Mouse (Mus musculus): ENCODE data around the gene Ptprd.
A peak's percentile ranks its signal among the peaks of the same experiment; 100 is the strongest.

Gene Ptprd

DNA sequence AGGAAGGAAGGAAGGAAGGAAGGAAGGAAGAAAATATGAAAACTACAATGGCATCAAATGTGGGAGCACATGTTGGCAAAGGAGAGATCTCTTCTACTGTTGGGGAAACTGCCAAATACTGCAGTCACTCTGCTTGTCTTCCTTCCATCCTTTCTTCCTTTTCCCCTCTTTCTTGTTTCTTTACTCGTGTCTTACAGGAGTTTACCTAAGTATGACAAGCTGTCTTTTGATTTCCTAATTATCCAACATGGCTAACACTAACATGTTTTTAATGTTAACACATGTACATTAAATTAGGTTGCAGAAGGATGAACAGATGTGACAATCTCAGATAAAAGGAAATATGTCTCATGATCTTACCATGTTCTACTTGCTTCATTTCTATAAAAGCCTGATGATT, 625.5 kb downstream of the Ptprd start:
- DNase-seq (ENCODE audit: low read depth, low spot score): no peak

DNA sequence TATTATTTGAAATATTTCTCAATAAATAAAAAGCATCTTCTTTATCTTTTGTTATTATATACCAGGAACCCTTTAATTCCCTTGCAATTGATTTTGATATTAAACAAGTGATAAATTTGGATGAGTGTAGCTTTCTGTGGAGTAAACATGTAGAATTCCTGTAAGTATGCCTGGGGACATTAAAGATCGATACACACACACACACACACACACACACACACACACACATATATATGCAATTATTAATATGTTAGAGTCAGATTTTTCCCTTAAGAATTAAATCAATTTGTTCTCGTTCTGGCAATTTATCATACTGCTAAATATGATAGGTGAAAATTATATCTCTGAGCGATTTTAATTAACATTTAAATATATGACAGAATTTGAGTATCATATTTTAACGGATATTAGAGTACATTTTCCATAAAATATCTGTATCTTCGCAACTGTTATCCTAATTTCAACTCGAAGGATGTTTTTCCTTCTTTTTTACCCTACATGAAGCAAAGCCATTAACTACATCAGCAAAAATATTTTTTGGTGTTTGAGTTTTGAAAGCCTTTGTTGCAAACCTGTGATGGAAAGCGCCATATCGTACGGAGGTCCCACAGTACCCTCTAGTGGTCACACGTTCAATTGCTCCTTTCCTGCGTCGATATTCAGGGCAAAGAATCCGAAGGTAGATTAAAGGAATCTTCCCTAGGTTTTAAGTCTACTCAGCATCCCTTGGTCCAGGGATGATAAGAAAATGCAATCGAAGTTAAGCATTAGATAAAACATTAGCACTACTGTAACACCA, 653.2 kb downstream of the Ptprd start:
- DNase-seq (ENCODE audit: low read depth, low spot score): peak; percentile 64

DNA sequence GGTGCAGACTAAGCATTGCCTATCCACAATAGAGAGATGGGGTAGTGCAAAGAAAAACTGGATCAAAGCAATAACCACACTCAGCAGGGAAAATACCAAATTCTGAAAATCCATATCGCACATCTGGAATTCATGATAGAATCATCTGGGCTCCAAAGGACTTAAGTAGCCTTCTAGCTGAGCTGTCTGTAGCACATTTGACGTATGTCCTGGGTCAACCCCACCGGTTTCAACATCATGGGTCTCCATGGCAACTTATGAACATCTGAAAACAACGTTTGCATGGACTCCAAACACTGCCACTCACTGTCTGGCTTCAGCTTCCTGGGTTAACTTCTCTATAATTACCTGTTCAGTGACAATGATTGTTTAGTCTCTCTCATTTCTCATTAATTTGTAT, 655.9 kb downstream of the Ptprd start:
- no peak for DNase-seq (ENCODE audit: low read depth, low spot score)

DNA sequence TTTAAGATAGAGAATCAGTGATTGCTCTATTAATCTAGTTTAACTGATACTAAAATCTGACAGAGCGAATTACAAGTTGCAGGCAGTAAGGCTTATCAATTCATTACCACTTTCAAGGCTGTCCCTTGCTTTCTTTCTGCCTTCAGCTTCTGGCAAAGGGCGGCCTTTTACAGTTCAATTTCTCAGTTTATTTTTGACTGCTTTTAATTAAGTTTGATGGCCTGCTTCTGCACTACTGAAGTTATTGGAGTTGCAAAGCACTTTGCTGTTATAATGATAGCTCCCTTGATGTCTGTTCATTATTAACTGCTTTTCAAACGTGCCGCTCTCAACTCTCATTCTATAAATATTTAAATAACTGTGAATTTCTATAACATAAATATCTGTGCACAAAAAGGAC, 673.9 kb downstream of the Ptprd start:
- no peak for DNase-seq (ENCODE audit: low read depth, low spot score)

DNA sequence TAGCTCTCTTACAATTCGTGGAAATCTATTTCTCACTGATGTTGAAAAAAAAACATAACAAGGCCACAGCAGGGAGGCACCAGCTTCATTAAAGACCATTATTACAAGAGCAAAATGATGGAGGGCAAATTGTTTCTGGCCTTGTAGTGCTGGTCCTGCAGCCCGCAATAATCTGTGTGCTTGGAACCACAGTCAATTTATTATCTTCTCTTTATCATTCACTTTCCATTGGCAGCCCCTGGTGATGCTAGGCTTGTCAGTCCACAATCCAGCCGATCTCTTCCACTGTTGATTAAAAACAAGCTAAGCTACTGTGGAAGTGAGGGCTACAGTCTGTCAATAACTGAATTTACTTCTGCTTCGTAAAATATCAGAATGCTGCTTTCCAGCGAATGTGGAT, 674.4 kb downstream of the Ptprd start:
- DNase-seq (ENCODE audit: low read depth, low spot score): no peak

DNA sequence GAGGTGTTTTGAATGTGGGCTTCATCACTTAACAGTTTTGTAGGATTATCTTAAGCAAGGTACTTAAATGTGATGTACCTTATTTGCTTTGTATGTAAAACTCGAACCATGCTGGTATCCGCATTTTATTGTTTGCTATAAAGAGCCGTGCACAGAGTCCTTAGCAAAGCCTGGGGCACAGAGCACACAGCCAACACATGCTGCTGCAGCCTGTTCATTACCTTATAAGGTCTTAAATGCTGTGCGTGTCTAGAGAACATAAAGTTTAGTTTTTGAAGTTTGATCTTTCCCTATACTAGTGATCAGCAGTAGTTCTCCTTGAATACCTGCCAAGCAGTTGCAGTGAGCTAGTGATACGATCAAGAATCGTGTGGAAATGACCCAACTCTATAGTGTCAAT, 676.2 kb downstream of the Ptprd start:
- DNase-seq (ENCODE audit: low read depth, low spot score): no peak

DNA sequence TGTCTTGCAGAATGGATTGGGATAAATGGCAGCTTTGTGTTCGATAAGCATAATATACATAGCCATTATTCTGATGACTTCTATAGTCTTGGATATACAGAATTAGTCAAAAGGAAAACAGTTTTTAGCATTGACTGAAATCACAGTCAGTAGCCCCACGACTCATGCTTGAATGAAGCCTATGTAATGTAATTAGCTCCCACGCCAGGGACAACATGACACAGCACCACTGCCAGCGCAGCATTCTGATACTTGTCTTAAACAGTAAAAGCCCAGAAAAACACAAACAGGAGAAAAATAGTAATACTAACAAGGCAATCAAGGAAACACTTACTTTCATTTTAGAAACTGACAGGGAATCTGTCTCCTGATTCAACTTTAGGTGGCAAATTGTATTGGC, 677.2 kb downstream of the Ptprd start:
- no peak for DNase-seq (ENCODE audit: low read depth, low spot score)

DNA sequence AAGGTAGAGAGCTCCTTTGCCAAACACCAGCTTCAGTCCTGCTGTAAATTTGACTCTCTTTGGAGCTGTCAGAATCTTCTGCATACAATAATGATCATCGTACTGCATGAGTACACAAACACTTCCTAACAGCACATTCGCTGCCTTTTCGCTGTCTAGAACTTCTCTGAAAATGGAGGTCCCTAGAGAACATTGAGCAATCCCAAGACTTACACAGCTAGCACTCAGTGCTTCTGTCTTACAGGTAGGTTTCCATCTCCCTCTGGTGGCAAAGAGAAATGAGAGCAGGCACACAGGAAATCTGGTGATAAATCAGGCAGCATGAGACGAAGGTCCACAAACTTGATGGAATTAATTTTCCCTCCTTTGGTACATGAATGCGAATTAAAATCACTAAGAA, 692.6 kb downstream of the Ptprd start:
- DNase-seq (ENCODE audit: low read depth, low spot score): peak; percentile 61

DNA sequence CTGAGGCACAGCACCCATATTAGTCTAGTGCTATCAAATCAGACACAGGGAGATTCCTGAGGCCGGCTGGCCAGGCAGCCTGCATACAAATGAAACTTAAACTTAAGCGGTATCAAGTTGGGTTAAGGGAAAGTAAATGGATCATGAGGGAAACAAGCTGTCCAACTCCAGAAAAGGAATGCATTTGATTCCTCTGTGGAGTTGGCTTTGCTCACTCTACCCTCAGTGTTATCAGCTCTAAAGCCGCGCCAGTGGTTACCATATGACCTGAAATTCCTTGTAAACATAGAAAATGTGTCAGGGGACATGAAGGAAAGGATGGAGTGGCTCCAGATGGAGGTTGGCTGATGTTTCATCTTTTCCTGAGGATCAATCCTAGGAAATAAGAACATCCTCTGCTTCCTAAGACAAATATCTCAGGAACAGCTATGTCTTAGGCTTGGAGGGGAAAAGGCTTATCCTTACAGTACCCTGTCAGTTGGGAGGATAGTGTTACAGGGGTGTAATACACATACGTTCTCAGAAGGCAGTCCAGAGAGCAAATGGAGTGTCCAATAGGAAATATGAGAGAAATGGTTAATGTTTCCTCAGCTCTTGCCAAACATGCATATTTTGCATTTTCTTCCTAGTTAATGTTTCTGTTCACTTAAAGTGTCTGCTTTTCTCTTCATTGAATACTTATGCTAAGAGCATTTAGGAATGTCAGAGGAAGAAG, 697.7 kb downstream of the Ptprd start:
- DNase-seq (ENCODE audit: low read depth, low spot score): no peak

DNA sequence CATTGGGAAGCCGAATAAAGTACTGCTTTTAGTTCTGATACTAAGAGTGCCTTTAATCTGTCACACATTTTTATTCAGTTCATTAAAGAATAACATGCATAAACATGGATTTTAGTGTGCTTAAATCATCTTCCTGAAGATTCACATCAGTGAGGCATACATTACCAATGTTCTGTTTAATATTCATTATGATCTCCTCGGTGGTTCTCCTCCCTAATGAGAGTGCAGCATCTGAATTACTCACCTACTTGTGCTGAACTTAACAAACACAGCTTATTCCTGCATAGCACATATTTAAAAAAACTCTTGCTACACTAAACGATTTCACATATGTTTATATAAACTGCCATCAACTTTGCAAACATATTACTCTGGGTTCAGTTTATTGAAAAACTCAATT, 698.7 kb downstream of the Ptprd start:
- DNase-seq (ENCODE audit: low read depth, low spot score): no peak

DNA sequence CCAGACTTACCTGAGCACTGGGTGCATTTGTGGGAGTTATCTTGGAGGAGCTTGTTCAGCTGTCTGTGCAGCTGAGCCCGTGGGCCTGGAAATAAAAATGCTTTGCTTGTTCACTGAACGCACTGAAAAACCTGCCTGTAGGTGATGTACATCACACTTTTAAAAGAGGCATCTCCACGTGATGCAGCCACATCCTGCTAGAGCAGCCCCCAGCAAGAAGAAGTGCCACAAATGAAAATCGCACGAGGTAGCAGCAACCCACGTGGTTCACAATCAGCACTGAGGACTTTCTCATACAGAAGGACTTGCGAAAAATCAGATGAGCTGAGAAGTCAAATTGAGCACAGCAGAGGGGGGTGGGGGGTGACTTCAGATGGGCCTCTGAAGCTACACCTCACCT, 757.7 kb downstream of the Ptprd start:
- DNase-seq (ENCODE audit: low read depth, low spot score): no peak

DNA sequence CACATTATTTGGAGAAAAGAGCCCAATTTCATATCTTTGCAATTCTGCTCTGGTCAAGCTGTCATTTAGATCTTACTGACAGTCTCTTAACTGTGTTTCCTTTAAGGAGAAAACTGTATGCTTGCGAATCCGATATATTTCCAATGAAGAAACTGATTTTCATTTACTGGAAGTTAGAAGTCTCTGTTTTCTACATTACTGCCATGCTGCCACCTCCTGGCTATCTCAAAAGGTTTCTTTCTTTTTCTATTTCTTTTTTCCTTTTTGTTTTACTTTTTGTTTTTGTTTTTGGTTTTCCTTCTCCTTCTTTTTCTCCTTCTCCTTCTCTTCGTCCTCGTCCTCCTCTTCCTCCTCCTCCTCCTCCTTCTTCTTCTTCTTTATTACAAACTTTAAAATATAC, 812.6 kb downstream of the Ptprd start:
- no peak for DNase-seq (ENCODE audit: low read depth, low spot score)

DNA sequence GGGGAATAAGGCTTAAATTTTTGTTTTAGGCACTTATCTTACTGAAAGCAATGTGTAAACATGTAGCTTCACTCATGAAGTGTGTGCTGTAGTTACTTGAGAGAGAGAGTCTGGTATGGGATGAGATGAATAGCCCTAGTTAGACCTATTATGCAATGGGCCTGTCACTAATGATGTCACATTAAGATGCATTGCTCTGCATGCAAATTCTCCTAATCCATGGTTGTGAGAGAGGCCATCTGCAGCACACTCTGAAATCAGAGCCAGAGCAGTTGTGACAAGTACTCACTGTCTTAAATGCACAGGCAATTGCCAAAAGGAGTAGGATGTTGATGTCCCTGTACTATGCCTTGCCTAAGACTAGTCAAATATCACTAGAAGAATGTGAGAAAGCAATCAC, 850.0 kb downstream of the Ptprd start:
- no peak for DNase-seq (ENCODE audit: low read depth, low spot score)

DNA sequence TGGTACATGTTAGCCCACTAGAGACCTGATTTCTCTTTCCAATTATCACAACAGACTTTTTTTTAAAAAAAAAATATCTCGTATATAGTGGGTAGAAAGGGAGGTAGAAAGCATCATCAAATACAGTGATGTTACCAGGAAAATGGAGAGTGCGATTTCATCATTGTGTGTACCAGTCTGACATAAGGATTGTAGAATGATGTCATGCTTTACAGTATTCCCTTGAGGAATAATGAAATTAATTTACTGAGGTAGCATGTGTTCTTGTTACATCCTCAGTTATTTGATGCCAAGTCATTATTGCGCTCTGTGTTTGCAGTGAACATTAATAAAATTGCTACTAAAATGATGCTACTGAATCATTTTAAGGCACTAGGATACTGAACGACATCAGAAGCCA, 884.6 kb downstream of the Ptprd start:
- DNase-seq (ENCODE audit: low read depth, low spot score): no peak

DNA sequence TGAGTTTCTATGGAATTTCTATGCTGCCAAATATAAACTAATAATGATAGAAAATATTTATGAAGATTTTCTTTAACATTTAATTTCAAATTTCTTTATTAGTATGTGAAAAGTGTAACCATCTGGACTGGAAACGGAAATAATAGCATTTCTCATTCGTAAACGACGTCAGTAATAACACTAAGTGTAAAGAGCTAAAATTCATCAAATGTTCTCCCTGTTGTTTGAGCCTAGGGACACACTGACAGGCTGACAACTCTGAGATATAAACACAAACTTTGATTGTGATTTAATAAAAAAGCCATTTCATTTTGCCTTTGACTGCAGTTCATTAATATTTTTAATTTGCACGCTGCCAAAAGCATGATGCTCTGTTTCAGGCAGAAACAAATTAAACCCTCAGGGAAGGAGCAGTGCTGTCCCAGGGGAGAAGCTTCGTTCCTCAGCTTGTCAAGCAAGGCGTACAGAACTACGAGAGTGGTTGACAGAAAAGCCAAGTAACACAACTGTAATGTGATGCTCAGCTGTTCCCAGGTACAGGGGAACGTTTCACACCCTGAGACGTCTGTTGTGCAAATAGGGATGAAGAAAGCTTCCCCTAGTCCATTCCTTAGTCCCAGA, 894.6 kb downstream of the Ptprd start:
- DNase-seq (ENCODE audit: low read depth, low spot score): no peak

DNA sequence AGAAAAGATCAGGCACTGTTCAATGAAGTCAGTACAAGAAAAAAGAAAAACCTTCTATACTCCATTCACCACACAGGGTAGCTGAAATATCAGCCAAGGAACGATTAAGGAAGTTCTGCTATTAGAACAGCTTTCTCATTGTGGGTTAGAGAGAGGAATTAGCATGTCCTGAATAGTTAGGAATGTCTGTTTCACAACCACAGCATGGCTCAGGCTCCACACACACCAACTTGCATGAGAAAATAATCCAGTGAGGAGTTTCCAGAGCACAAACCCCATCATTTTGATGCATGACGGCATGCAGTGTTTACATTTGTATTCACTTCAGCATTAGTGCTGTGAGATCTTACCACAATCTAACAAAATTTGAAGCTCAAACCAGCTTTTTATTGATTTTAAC, 895.1 kb downstream of the Ptprd start:
- no peak for DNase-seq (ENCODE audit: low read depth, low spot score)

DNA sequence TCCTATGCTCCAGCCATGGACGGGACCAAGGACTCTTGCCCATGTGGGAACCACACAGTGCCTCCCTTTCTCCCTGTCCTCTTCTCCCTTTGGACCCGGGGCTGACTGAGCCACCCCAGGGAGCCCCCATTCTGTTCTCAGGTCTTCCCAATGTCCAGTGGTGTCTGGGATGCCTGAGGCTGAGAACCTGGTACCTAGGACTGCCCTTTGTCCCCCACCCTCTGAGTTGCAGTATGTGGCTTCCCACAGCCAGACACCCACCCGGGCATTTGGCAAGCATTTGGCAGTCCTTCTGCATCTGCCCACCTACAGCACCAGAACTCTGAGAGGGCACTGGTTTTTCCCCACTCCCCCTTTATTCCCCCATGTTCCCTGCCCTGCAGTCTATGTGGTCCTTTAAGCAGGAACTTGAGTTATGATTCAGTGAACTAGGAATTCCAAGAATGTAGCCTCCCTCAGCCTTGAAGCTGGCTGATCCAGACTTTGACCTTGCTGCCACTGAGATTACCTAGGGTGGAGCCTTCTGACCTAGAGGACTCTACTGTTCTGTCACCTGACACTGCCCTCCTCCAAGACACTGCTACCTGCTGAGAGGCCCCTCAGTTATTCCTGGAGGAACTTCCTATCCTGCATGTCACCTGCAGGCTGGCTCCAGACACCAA, 901.5 kb downstream of the Ptprd start:
- peak; percentile 95 for DNase-seq (ENCODE audit: low read depth, low spot score)

DNA sequence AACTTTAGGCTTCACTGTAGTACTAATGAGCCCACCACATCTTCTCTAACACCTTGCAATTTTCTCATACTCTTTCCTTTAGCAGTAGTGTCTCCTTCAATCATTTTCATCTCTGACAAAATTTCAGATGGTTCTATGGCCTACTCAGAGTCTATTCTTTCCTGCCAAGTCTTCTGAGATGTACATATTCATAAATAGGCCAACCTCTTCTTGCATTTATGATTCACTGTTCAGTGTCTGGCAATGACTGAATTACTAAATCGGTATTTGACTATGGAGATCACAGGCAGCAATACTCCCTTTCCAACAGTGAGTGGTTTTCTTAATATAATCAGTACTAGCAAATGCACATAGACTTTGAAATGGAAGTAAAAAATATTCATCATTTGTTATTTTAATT, 928.3 kb downstream of the Ptprd start:
- no peak for DNase-seq (ENCODE audit: low read depth, low spot score)

DNA sequence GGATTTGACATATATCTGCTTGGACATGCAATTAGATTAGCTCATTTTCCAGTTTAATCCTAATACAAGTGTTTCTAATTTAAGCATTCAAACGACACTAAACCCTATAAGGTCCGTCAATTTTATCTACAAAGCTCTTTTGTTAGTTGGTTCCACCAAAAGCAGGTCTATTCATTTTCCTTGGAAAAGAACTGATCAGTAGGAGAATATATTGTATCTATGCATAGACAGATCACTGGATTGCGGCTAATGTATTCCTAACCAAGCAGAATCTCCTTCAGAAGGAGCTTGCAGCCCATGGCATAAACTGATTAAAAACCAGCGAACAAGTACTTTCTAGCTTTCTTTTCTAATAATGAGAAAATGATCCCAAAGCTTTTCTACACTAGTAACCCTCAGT, 933.8 kb downstream of the Ptprd start:
- DNase-seq (ENCODE audit: low read depth, low spot score): no peak

DNA sequence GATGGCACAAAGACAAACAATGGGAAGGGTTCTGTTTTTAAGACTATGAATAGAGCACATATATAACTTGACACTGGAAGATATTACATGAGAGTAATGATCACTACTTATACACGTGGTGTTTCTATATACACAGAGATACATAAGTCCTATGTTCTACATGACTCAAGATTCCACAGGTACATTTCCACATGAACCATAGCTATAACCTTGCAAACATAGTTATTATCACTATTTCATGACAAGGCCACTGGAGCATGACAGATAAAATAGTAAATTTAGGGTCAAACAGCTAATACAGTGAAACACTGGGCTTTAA, 951.8 kb downstream of the Ptprd start:
- no peak for DNase-seq (ENCODE audit: low read depth, low spot score)

DNA sequence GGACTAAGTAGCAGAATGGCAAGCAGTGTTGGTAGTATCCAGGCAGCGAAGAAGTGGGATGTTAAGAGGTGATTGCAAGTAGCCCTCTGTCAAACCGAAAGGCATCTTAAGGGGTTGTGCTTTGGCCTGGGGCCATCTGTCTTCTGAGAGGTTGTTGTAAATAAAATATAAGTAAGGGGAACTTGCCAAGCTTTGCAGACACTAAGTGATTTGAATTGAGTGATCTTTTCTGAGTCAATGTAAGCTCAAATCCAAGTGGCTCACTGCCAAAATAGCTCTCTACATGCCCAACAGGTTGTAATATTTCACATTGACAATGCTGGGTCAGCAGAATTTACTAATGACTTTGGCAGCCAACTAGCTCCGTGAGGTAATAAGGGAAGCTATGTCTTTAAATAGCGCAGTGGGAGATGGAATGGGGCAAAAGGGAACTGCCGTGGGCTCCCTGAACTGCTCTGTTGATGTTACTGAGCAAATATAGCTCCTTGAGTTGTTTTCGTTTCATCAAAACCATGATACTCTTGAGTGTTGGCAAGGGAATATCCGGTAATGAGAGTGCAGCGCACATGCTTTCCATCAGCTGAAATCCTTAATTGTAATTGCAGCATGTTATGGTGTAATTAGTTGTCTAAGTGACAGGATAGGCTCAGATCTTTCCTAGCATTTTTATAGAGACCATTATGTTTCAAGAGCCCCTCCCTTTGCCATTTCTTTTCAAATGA, 952.4 kb downstream of the Ptprd start:
- DNase-seq (ENCODE audit: low read depth, low spot score): no peak

DNA sequence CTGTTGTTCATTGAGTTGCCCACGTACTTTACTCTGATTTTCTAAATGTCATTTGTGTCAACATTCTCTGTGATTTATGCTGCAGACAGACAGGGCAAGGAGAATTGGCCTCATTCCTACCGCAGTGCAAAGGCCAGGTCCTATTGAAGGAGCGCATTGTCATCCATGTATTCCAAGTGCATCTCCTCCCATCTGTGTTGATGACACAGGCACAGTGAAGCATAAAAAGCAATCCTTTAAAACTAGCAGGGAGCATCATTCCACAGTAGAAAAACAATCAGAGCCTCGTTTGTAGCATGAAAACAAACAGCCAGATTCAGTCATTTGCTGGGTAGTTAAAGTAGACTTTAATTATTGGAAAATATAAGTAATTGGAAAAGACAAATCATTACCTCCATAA, 960.6 kb downstream of the Ptprd start:
- no peak for DNase-seq (ENCODE audit: low read depth, low spot score)

All from ZHBTc4 (cell line).